Mouse (Mus musculus): Measurements from ENCODE around the gene Abca8a.

GRCm38 (mm10) chr11:109990256-109990655 lies 105.5 kb downstream of the Abca8a start:
- TF ChIP-seq CTCF (conservative IDR thresholded peaks at IDR 0.05; ENCODE audit: insufficient read depth, insufficient read length, low read depth, low read length) (no peak), POLR2A (IDR thresholded peaks at IDR 0.05; ENCODE audit: low read depth, low read length) (no peak)
